Mouse (Mus musculus) limb, embryonic 13.5 days (tissue): ENCODE data around the gene Gm20388. TPM values are rescaled to one million over a fixed set of nuclear protein-coding genes. Genes with fewer than 3 reads are reported as not detected.
A peak's percentile ranks its signal among the peaks of the same experiment; 100 is the strongest.

ENCODE experiments used
- ATAC-seq: fragments of 200-750 bp; cut with Nextera tagmentation; 2 replicates; pipeline ENCODE4 v1.8.0; 2017; ENCODE audit warnings: low read depth, moderate number of reproducible peaks, moderate TSS enrichment; ENCODE audit not compliant: low FRiP score
- H3K27ac ChIP-seq: fragments of 300-500 bp; sonication (generic); 2 replicates; pipeline ENCODE4 v1.5.1; 2015; ENCODE audit warnings: inconsistent platforms, mild to moderate bottlenecking, moderate library complexity
- H3K27me3 ChIP-seq: fragments of 300-500 bp; sonication (generic); 2 replicates; pipeline ENCODE4 v1.6.1; 2015; ENCODE audit warnings: mild to moderate bottlenecking, inconsistent platforms
- H3K36me3 ChIP-seq: fragments of 300-500 bp; sonication (generic); 2 replicates; pipeline ENCODE4 v1.6.1; 2015; ENCODE audit warnings: inconsistent platforms, mild to moderate bottlenecking, moderate library complexity
- H3K4me1 ChIP-seq: fragments of 300-500 bp; sonication (generic); 2 replicates; pipeline ENCODE4 v1.6.1; 2015; ENCODE audit warnings: inconsistent platforms
- H3K4me2 ChIP-seq: fragments of 300-500 bp; sonication (generic); replicated peaks from 2 replicates; pipeline ENCODE4 v1.6.1; 2015; ENCODE audit warnings: inconsistent platforms, mild to moderate bottlenecking, moderate library complexity
- H3K4me3 ChIP-seq: fragments of 300-500 bp; sonication (generic); 2 replicates; pipeline ENCODE4 v1.5.1; 2015; ENCODE audit warnings: moderate library complexity, mild to moderate bottlenecking, inconsistent platforms
- H3K9ac ChIP-seq: fragments of 300-500 bp; sonication (generic); 2 replicates; pipeline ENCODE4 v1.6.1; 2015; ENCODE audit warnings: mild to moderate bottlenecking, inconsistent platforms
- H3K9me3 ChIP-seq: fragments of 300-500 bp; sonication (generic); 2 replicates; pipeline ENCODE4 v1.6.1; 2016; ENCODE audit warnings: inconsistent platforms
- WGBS: fragments of 180-500 bp; shearing (Covaris S2); methylation state at CpG from one replicate; pipeline ENCODE4 v1.1.7; 2015; 5-methylcytosine and 5-hydroxymethylcytosine counted together
- polyA plus RNA-seq: library from polyadenylated mRNA; unstranded; fragments of >200 nt; fragmentation: Nextera tagmentation; extraction: Ambion mirVana; gene quantifications from 2 replicates; pipeline ENCODE4 v1.2.1, GENCODE M21; 2015

Gm20388 gene
- polyA plus RNA-seq, 1 experiment from 2014 or later: 7.1 TPM

- no peaks in the 10 kb centered on the region for H3K9me3 ChIP-seq
- no peaks in the 10 kb centered on the region for H3K36me3 ChIP-seq
- H3K4me2 ChIP-seq: no peak overlapping the region
- 76% methylated on average over 21 of the region's 21 CpGs for WGBS
- no peak for ATAC-seq
- peaks cover 24% of the 10 kb centered on the region for H3K4me1 ChIP-seq
- no peaks in the 10 kb centered on the region for H3K27me3 ChIP-seq
- H3K4me3 ChIP-seq: no peak overlapping the region
- no peak overlapping the region for H3K9ac ChIP-seq
- no peak overlapping the region; the same call in 1 of the 2 replicates for H3K27ac ChIP-seq
Measured at GRCm38 (mm10) chr8:124080467-124081326, 4170.1 kb downstream of the Gm20388 start.

GRCm38 (mm10) chr8:124082616-124083015 lies 4172.0 kb downstream of the Gm20388 start:
- no peak overlapping the region for H3K27ac ChIP-seq
- WGBS: 94% methylated on average over 8 of the region's 8 CpGs
- no peak for ATAC-seq

GRCm38 (mm10) chr8:124083611-124084010 lies 4173.0 kb downstream of the Gm20388 start:
- WGBS: 75% methylated on average over 7 of the region's 7 CpGs
- no peak overlapping the region for H3K9ac ChIP-seq
- H3K4me2 ChIP-seq: no peak overlapping the region
- ATAC-seq: no peak
- H3K9me3 ChIP-seq: no peaks in the 10 kb centered on the region
- peaks cover 15% of the 10 kb centered on the region for H3K4me1 ChIP-seq
- H3K4me3 ChIP-seq: no peak overlapping the region
- H3K27ac ChIP-seq: no peak overlapping the region
- no peaks in the 10 kb centered on the region for H3K36me3 ChIP-seq
- H3K27me3 ChIP-seq: no peaks in the 10 kb centered on the region

More at GRCm38 (mm10) chr8:124082616-124083015, 4172.0 kb downstream of the Gm20388 start:
- Histone ChIP-seq H3K9ac (no peak overlapping the region), H3K27me3 (no peaks in the 10 kb centered on the region), H3K4me2 (no peak overlapping the region), H3K9me3 (no peaks in the 10 kb centered on the region), H3K4me1 (peaks cover 9% of the 10 kb centered on the region), H3K36me3 (no peaks in the 10 kb centered on the region), H3K4me3 (no peak overlapping the region)

- H3K27me3 ChIP-seq: no peaks in the 10 kb centered on the region
Measured at GRCm38 (mm10) chr8:124085668-124086067, 4175.0 kb downstream of the Gm20388 start.

GRCm38 (mm10) chr8:124088092-124088613 lies 4177.5 kb downstream of the Gm20388 start:
- Histone ChIP-seq H3K4me3 (no peak overlapping the region), H3K4me1 (peaks cover 5% of the 10 kb centered on the region; the same call in 1 of the 2 replicates), H3K36me3 (no peaks in the 10 kb centered on the region), H3K4me2 (no peak overlapping the region), H3K27ac (no peak overlapping the region), H3K9me3 (no peaks in the 10 kb centered on the region), H3K27me3 (no peaks in the 10 kb centered on the region), H3K9ac (no peak overlapping the region)
- WGBS: 52% methylated on average over 11 of the region's 11 CpGs
- no peak for ATAC-seq

More at GRCm38 (mm10) chr8:124085668-124086067, 4175.0 kb downstream of the Gm20388 start:
- 72% methylated on average over 4 of the region's 4 CpGs for WGBS
- Histone ChIP-seq H3K4me2 (no peak overlapping the region), H3K27ac (no peak overlapping the region), H3K9ac (no peak overlapping the region), H3K36me3 (no peaks in the 10 kb centered on the region), H3K9me3 (no peaks in the 10 kb centered on the region), H3K4me3 (no peak overlapping the region), H3K4me1 (peaks cover 11% of the 10 kb centered on the region)
- ATAC-seq: no peak

- 82% methylated on average over 5 of the region's 5 CpGs for WGBS
- Histone ChIP-seq H3K4me1 (peaks cover 5% of the 10 kb centered on the region; the same call in 1 of the 2 replicates), H3K27me3 (no peaks in the 10 kb centered on the region), H3K9ac (no peak overlapping the region), H3K4me2 (no peak overlapping the region), H3K27ac (no peak overlapping the region), H3K4me3 (no peak overlapping the region), H3K9me3 (no peaks in the 10 kb centered on the region), H3K36me3 (no peaks in the 10 kb centered on the region)
- ATAC-seq: no peak
Measured at GRCm38 (mm10) chr8:124089016-124089415, 4178.4 kb downstream of the Gm20388 start.

- H3K36me3 ChIP-seq: no peaks in the 10 kb centered on the region
- H3K9me3 ChIP-seq: no peaks in the 10 kb centered on the region
- peaks cover 5% of the 10 kb centered on the region; the same call in 1 of the 2 replicates for H3K4me1 ChIP-seq
- 92% methylated on average over 5 of the region's 5 CpGs for WGBS
- no peak overlapping the region for H3K4me3 ChIP-seq
- H3K27ac ChIP-seq: no peak overlapping the region
- H3K4me2 ChIP-seq: no peak overlapping the region
- H3K9ac ChIP-seq: no peak overlapping the region
- ATAC-seq: no peak
- no peaks in the 10 kb centered on the region for H3K27me3 ChIP-seq
Measured at GRCm38 (mm10) chr8:124090473-124090872, 4179.8 kb downstream of the Gm20388 start.

GRCm38 (mm10) chr8:124098953-124099622 lies 4188.4 kb downstream of the Gm20388 start:
- H3K4me2 ChIP-seq: peak overlapping the region; percentile 38
- peak overlapping the region; percentile 33 for H3K27ac ChIP-seq
- WGBS: 22% methylated on average over 11 of the region's 11 CpGs
- no peaks in the 10 kb centered on the region for H3K36me3 ChIP-seq
- H3K9ac ChIP-seq: no peak overlapping the region; the same call in 1 of the 2 replicates
- no peak overlapping the region for H3K4me3 ChIP-seq
- ATAC-seq: peak; percentile 91
- H3K27me3 ChIP-seq: no peaks in the 10 kb centered on the region
- peaks cover 13% of the 10 kb centered on the region for H3K4me1 ChIP-seq
- H3K9me3 ChIP-seq: peaks cover 3% of the 10 kb centered on the region; the same call in 1 of the 2 replicates

GRCm38 (mm10) chr8:124099623-124099965 lies 4189.0 kb downstream of the Gm20388 start:
- Histone ChIP-seq H3K27ac (no peak overlapping the region; the same call in 1 of the 2 replicates), H3K27me3 (no peaks in the 10 kb centered on the region), H3K9ac (no peak overlapping the region), H3K4me1 (peaks cover 13% of the 10 kb centered on the region), H3K4me3 (no peak overlapping the region), H3K36me3 (no peaks in the 10 kb centered on the region), H3K4me2 (peak overlapping the region; percentile 38), H3K9me3 (peaks cover 3% of the 10 kb centered on the region; the same call in 1 of the 2 replicates)
- WGBS: 64% methylated on average over 6 of the region's 6 CpGs
- no peak; the same call in 1 of the 2 replicates for ATAC-seq

GRCm38 (mm10) chr8:124105869-124106268 lies 4195.2 kb downstream of the Gm20388 start:
- no peaks in the 10 kb centered on the region for H3K9me3 ChIP-seq
- ATAC-seq: no peak
- H3K27me3 ChIP-seq: no peaks in the 10 kb centered on the region
- peaks cover 4% of the 10 kb centered on the region; the same call in 1 of the 2 replicates for H3K4me1 ChIP-seq
- H3K9ac ChIP-seq: no peak overlapping the region
- no peak overlapping the region for H3K4me3 ChIP-seq
- H3K4me2 ChIP-seq: no peak overlapping the region
- WGBS: 56% methylated on average over 6 of the region's 6 CpGs
- no peak overlapping the region for H3K27ac ChIP-seq
- H3K36me3 ChIP-seq: no peaks in the 10 kb centered on the region

- peaks cover 4% of the 10 kb centered on the region; the same call in 1 of the 2 replicates for H3K4me1 ChIP-seq
- no peak overlapping the region for H3K9ac ChIP-seq
- no peak overlapping the region for H3K4me2 ChIP-seq
- no peak overlapping the region for H3K27ac ChIP-seq
- WGBS: 81% methylated on average over 7 of the region's 7 CpGs
- ATAC-seq: no peak
- H3K27me3 ChIP-seq: no peaks in the 10 kb centered on the region
- no peak overlapping the region for H3K4me3 ChIP-seq
- no peaks in the 10 kb centered on the region for H3K36me3 ChIP-seq
- H3K9me3 ChIP-seq: no peaks in the 10 kb centered on the region
Measured at GRCm38 (mm10) chr8:124106328-124107195, 4195.9 kb downstream of the Gm20388 start.
